Mouse (Mus musculus) cerebellum, adult 2 months (tissue): ENCODE results near the gene Lama4.

Source experiments
- CTCF ChIP-seq: fragments of 200-500 bp; IDR thresholded peaks from 2 replicates; pipeline ENCODE4 v1.5.1; 2011; ENCODE audit warnings: low read depth, mild to moderate bottlenecking, control low read depth, low read length, moderate library complexity, borderline replicate concordance; ENCODE audit not compliant: insufficient read depth
- POLR2A ChIP-seq: fragments of 200-500 bp; IDR thresholded peaks from 2 replicates; pipeline ENCODE4 v1.6.1; 2011; ENCODE audit warnings: low read length, control low read depth, borderline replicate concordance; ENCODE audit not compliant: insufficient read depth

DNA sequence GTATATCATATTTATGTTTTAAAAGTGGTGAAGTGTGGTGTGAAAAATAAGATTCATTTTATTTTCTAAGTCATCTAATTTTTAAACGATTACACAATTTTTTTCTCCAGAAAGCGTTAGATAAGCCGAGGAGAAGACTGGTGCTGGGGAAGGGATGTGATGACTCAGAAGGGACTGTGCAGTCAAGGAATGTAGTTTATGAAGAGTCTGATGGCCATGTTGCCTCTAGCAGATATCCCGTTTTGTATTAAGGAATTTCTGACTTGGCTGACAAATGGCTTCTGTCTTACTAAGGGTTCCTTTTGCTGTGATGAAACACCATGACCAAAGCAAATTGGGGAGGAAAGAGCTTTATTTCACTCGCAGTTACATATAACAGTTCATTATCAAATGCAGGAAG, 74.7 kb downstream of the Lama4 start:
- TF ChIP-seq POLR2A (no peak), CTCF (no peak)
